Mouse (Mus musculus) embryonic facial prominence, embryonic 11.5 days (tissue): ENCODE measurements around the gene Prkn. TPM values are rescaled to one million over a fixed set of nuclear protein-coding genes. Genes with fewer than 3 reads are reported as not detected.

Experiments
- ATAC-seq: fragments of 200-750 bp; cut with Nextera tagmentation; replicated peaks from 2 replicates; pipeline ENCODE4 v1.8.0; 2017; ENCODE audit warnings: low read depth; ENCODE audit not compliant: insufficient number of reproducible peaks, low FRiP score, low TSS enrichment
- DNase-seq: peaks from one replicate; pipeline ENCODE4 v3.0.0-alpha.2; 2015; ENCODE audit warnings: low spot score
- H3K27ac ChIP-seq: fragments of 300-500 bp; sonication (generic); replicated peaks from 2 replicates; pipeline ENCODE4 v1.5.1; 2014; ENCODE audit warnings: mild to moderate bottlenecking, low read depth, low read length, control low read depth
- H3K27me3 ChIP-seq: fragments of 300-500 bp; sonication (generic); 2 replicates; pipeline ENCODE4 v1.6.1; 2014; ENCODE audit warnings: mild to moderate bottlenecking, low read length, moderate library complexity, mixed read lengths; ENCODE audit not compliant: control insufficient read depth, insufficient read depth
- H3K36me3 ChIP-seq: fragments of 300-500 bp; sonication (generic); replicated peaks from 2 replicates; pipeline ENCODE4 v1.6.1; 2014; ENCODE audit warnings: low read depth, mild to moderate bottlenecking, low read length, moderate library complexity, mixed read lengths; ENCODE audit not compliant: control insufficient read depth, insufficient read depth
- H3K4me1 ChIP-seq: fragments of 300-500 bp; sonication (generic); 2 replicates; pipeline ENCODE4 v1.6.1; 2014; ENCODE audit warnings: low read length, mixed read lengths; ENCODE audit not compliant: control insufficient read depth, insufficient read depth
- H3K4me2 ChIP-seq: fragments of 300-500 bp; sonication (generic); 2 replicates; pipeline ENCODE4 v1.6.1; 2014; ENCODE audit warnings: low read depth, mild to moderate bottlenecking, control low read depth, low read length, moderate library complexity
- H3K4me3 ChIP-seq: fragments of 300-500 bp; sonication (generic); 2 replicates; pipeline ENCODE4 v1.5.1; 2014; ENCODE audit warnings: low read depth, low read length, control low read depth
- H3K9ac ChIP-seq: fragments of 300-500 bp; sonication (generic); replicated peaks from 2 replicates; pipeline ENCODE4 v1.6.1; 2014; ENCODE audit warnings: mild to moderate bottlenecking, control low read depth, low read length
- H3K9me3 ChIP-seq: fragments of 300-500 bp; sonication (generic); replicated peaks from 2 replicates; pipeline ENCODE4 v1.6.1; 2016; ENCODE audit warnings: mild to moderate bottlenecking, low read length, inconsistent platforms, mixed read lengths; ENCODE audit not compliant: control insufficient read depth
- WGBS: fragments of 180-500 bp; shearing (Covaris S2); extraction: QIAGEN DNeasy Blood & Tissue Kit; methylation state at CpG from one replicate; pipeline ENCODE4 v1.1.7; 2014; 5-methylcytosine and 5-hydroxymethylcytosine counted together
- polyA plus RNA-seq: library from polyadenylated mRNA; unstranded; fragments of >200 nt; fragmentation: Nextera tagmentation; extraction: Ambion mirVana; gene quantifications from 2 replicates; pipeline ENCODE4 v1.2.1, GENCODE M21; 2014

The Prkn gene
- polyA plus RNA-seq, 1 experiment from 2014 or later: 0.97 TPM

GRCm38 (mm10) chr17:12041091-12041655 is 1201.0 kb downstream of the Prkn start:
- Histone ChIP-seq H3K36me3 (no peaks in the 10 kb centered on the region), H3K4me3 (no peak overlapping the region), H3K9ac (no peak overlapping the region), H3K4me1 (no peaks in the 10 kb centered on the region), H3K4me2 (no peak overlapping the region), H3K27me3 (no peaks in the 10 kb centered on the region), H3K9me3 (no peaks in the 10 kb centered on the region), H3K27ac (no peak overlapping the region)
- DNase-seq (no peak), ATAC-seq (no peak)
- WGBS: 91% methylated on average over 5 of the region's 5 CpGs

GRCm38 (mm10) chr17:12042561-12043256 is 1202.5 kb downstream of the Prkn start:
- DNase-seq: no peak
- H3K4me3 ChIP-seq: no peak overlapping the region
- 66% methylated on average over 14 of the region's 14 CpGs for WGBS
- H3K9me3 ChIP-seq: no peaks in the 10 kb centered on the region
- H3K4me2 ChIP-seq: no peak overlapping the region
- no peak for ATAC-seq
- H3K9ac ChIP-seq: no peak overlapping the region
- H3K36me3 ChIP-seq: no peaks in the 10 kb centered on the region
- H3K4me1 ChIP-seq: no peaks in the 10 kb centered on the region
- no peak overlapping the region for H3K27ac ChIP-seq
- no peaks in the 10 kb centered on the region for H3K27me3 ChIP-seq

- H3K9ac ChIP-seq: no peak overlapping the region
- no peak overlapping the region for H3K27ac ChIP-seq
- no peaks in the 10 kb centered on the region for H3K36me3 ChIP-seq
- H3K4me3 ChIP-seq: no peak overlapping the region
- no peaks in the 10 kb centered on the region for H3K27me3 ChIP-seq
- no peak overlapping the region for H3K4me2 ChIP-seq
- WGBS: 51% methylated on average over 8 of the region's 8 CpGs
- H3K9me3 ChIP-seq: no peaks in the 10 kb centered on the region
- H3K4me1 ChIP-seq: no peaks in the 10 kb centered on the region
- DNase-seq (no peak), ATAC-seq (no peak)
Observed at GRCm38 (mm10) chr17:12044222-12044621, 1204.0 kb downstream of the Prkn start.

- H3K27ac ChIP-seq: no peak overlapping the region
- WGBS: 51% methylated on average over 5 of the region's 5 CpGs
- no peaks in the 10 kb centered on the region for H3K4me1 ChIP-seq
- H3K36me3 ChIP-seq: no peaks in the 10 kb centered on the region
- H3K27me3 ChIP-seq: no peaks in the 10 kb centered on the region
- H3K4me3 ChIP-seq: no peak overlapping the region
- no peak overlapping the region for H3K4me2 ChIP-seq
- no peak overlapping the region for H3K9ac ChIP-seq
- H3K9me3 ChIP-seq: no peaks in the 10 kb centered on the region
- DNase-seq (no peak), ATAC-seq (no peak)
Observed at GRCm38 (mm10) chr17:12045861-12046273, 1205.7 kb downstream of the Prkn start.

- Histone ChIP-seq H3K9ac (no peak overlapping the region), H3K36me3 (no peaks in the 10 kb centered on the region), H3K27ac (no peak overlapping the region), H3K4me2 (no peak overlapping the region), H3K4me1 (no peaks in the 10 kb centered on the region), H3K4me3 (no peak overlapping the region), H3K27me3 (no peaks in the 10 kb centered on the region), H3K9me3 (no peaks in the 10 kb centered on the region)
- ATAC-seq (no peak), DNase-seq (no peak)
- 62% methylated on average over 7 of the region's 7 CpGs for WGBS
Observed at GRCm38 (mm10) chr17:12047032-12047431, 1206.8 kb downstream of the Prkn start.

GRCm38 (mm10) chr17:12047523-12047922 is 1207.3 kb downstream of the Prkn start:
- no peaks in the 10 kb centered on the region for H3K36me3 ChIP-seq
- H3K27ac ChIP-seq: no peak overlapping the region
- H3K27me3 ChIP-seq: no peaks in the 10 kb centered on the region
- no peak overlapping the region for H3K4me3 ChIP-seq
- H3K9me3 ChIP-seq: no peaks in the 10 kb centered on the region
- DNase-seq (peak; percentile 17), ATAC-seq (no peak)
- H3K4me2 ChIP-seq: no peak overlapping the region
- H3K9ac ChIP-seq: no peak overlapping the region
- WGBS: 18% methylated on average over 6 of the region's 6 CpGs
- H3K4me1 ChIP-seq: no peaks in the 10 kb centered on the region

GRCm38 (mm10) chr17:12048695-12049490 is 1208.7 kb downstream of the Prkn start:
- 80% methylated on average over 9 of the region's 9 CpGs for WGBS

GRCm38 (mm10) chr17:12050261-12050660 is 1210.1 kb downstream of the Prkn start:
- H3K36me3 ChIP-seq: no peaks in the 10 kb centered on the region
- H3K4me1 ChIP-seq: no peaks in the 10 kb centered on the region
- no peak overlapping the region for H3K27ac ChIP-seq
- H3K4me3 ChIP-seq: no peak overlapping the region
- H3K9me3 ChIP-seq: no peaks in the 10 kb centered on the region
- ATAC-seq (no peak), DNase-seq (no peak)
- H3K9ac ChIP-seq: no peak overlapping the region
- no peaks in the 10 kb centered on the region for H3K27me3 ChIP-seq
- 89% methylated on average over 5 of the region's 5 CpGs for WGBS
- H3K4me2 ChIP-seq: no peak overlapping the region

More at GRCm38 (mm10) chr17:12048695-12049490, 1208.7 kb downstream of the Prkn start:
- Histone ChIP-seq H3K9ac (no peak overlapping the region), H3K4me2 (no peak overlapping the region), H3K27me3 (no peaks in the 10 kb centered on the region), H3K4me3 (no peak overlapping the region), H3K4me1 (no peaks in the 10 kb centered on the region), H3K27ac (no peak overlapping the region), H3K36me3 (no peaks in the 10 kb centered on the region), H3K9me3 (no peaks in the 10 kb centered on the region)
- ATAC-seq (no peak), DNase-seq (no peak)
